In genomic region chr5:121711174-121711927, GRCm38 (mm10) we compare ENCODE assay signal across 8 mouse cellular contexts. TPM values are rescaled to one million over a fixed set of nuclear protein-coding genes. Genes with fewer than 3 reads are reported as not detected.
DNase-seq lines count a peak whose midpoint lies in the region; ATAC-seq and TF ChIP-seq lines count a peak whose summit lies in the region.

Gene Atxn2 (plus strand): TSS chr5:121711337.

- peaks cover 36% of the 10 kb centered on the region for H3K4me1 ChIP-seq in heart, embryonic 13.5 days
- H3K4me1 ChIP-seq in liver, embryonic 11.5 days (replicated peaks; ENCODE audit: control insufficient read depth, insufficient read depth, low read length): peaks cover 6% of the 10 kb centered on the region; the same call in 1 of the 2 replicates

- TF ChIP-seq POLR2A in myocyte (IDR thresholded peaks at IDR 0.05; ENCODE audit: insufficient read length, low read depth): peak; percentile 96

- peak within 1 kb of the TSS; percentile 94 for H3ac ChIP-seq in myocyte (ENCODE audit: control insufficient read depth, insufficient read length)

- H3K4me3 ChIP-seq in heart, embryonic 13.5 days: peak within 1 kb of the TSS; percentile 98
- peak within 1 kb of the TSS; percentile 100 for H3K4me3 ChIP-seq in liver, embryonic 11.5 days (ENCODE audit: low read depth, low read length)
- H3K4me3 ChIP-seq in myocyte: peak within 1 kb of the TSS; percentile 86

- peak; percentile 82 for ATAC-seq in erythroid progenitor cell, adult 5-6 weeks (replicated peaks; ENCODE audit: low FRiP score, poor library complexity, severe bottlenecking)
- peak; percentile 72 for ATAC-seq in heart, embryonic 13.5 days (ENCODE audit: extremely low read depth, insufficient number of reproducible peaks, low FRiP score, low TSS enrichment)
- ATAC-seq in liver, embryonic 11.5 days (replicated peaks; ENCODE audit: low FRiP score): peak; percentile 77

- WGBS in heart, embryonic 13.5 days: 1% methylated on average over 69 of the region's 103 CpGs
- under 1% methylated on average over 74 of the region's 103 CpGs for WGBS in liver, embryonic 11.5 days

- peak within 1 kb of the TSS; percentile 83 for H3K4me2 ChIP-seq in heart, embryonic 13.5 days
- H3K4me2 ChIP-seq in liver, embryonic 11.5 days: peak within 1 kb of the TSS; percentile 89
- peak within 1 kb of the TSS; percentile 89 for H3K4me2 ChIP-seq in myocyte (ENCODE audit: low read depth)

- 0 out of 2 replicates have a peak, but pooled peaks cover 3% of the 10 kb centered on the region for H3K36me3 ChIP-seq in heart, embryonic 13.5 days
- H3K36me3 ChIP-seq in liver, embryonic 11.5 days (ENCODE audit: control insufficient read depth, insufficient read depth, low read length): no peaks in the 10 kb centered on the region
- no peaks in the 10 kb centered on the region for H3K36me3 ChIP-seq in myocyte (ENCODE audit: control insufficient read depth, insufficient read depth)

- H3K27me3 ChIP-seq in heart, embryonic 13.5 days (replicated peaks): no peaks in the 10 kb centered on the region
- H3K27me3 ChIP-seq in liver, embryonic 11.5 days (replicated peaks; ENCODE audit: control insufficient read depth, insufficient read depth, low read length): no peaks in the 10 kb centered on the region
- H3K27me3 ChIP-seq in myocyte (ENCODE audit: control insufficient read depth, insufficient read depth, insufficient read length): no peaks in the 10 kb centered on the region

- H3K9me3 ChIP-seq in heart, embryonic 13.5 days: no peaks in the 10 kb centered on the region
- H3K9me3 ChIP-seq in liver, embryonic 11.5 days (ENCODE audit: control insufficient read depth, low read length): no peaks in the 10 kb centered on the region

- peak; percentile 88 for DNase-seq in CD4-positive, CD25-positive, alpha-beta regulatory T cell, adult 2 months (ENCODE audit: low read depth, low spot score)
- peak; percentile 61 for DNase-seq in brain, embryonic 18.5 days (ENCODE audit: low read depth, low spot score)
- DNase-seq in kidney, postnatal 10 days: peak; percentile 92
- peak; percentile 85 for DNase-seq in liver, embryonic 11.5 days (ENCODE audit: low spot score)
- DNase-seq in spleen, postnatal 4 days (ENCODE audit: low spot score in 2 of 2): peak; percentile 79 to 92

- peaks cover 34% of the 10 kb centered on the region for H3K79me2 ChIP-seq in myocyte (ENCODE audit: control insufficient read depth, insufficient read depth)

- H3K9ac ChIP-seq in heart, embryonic 13.5 days: peak within 1 kb of the TSS; percentile 99
- peak within 1 kb of the TSS; percentile 97 for H3K9ac ChIP-seq in liver, embryonic 11.5 days (ENCODE audit: low read depth, low read length)

- H3K27ac ChIP-seq in heart, embryonic 13.5 days (replicated peaks): peak within 1 kb of the TSS; percentile 97
- H3K27ac ChIP-seq in liver, embryonic 11.5 days (ENCODE audit: low read depth, low read length): peak within 1 kb of the TSS; percentile 96

TF ChIP-seq in myocyte, 11 proteins besides CTCF, POLR2A, EP300 and RAD21:
- TF ChIP-seq MYOG (IDR thresholded peaks at IDR 0.05; ENCODE audit: control insufficient read depth in 1 of 3, insufficient read depth in 1 of 3, insufficient read length in 2 of 3, low read depth in 2 of 3): peak in 1 of 3 experiments; percentile 3
- TF ChIP-seq USF1 (IDR thresholded peaks at IDR 0.05; ENCODE audit: low read depth): peak; percentile 76
- no peak for TF ChIP-seq SRF (IDR thresholded peaks at IDR 0.05; ENCODE audit: control insufficient read depth, insufficient read length, low read depth)
- no peak for TF ChIP-seq MAX (IDR thresholded peaks at IDR 0.05; ENCODE audit: low read depth)
- TF ChIP-seq MYOD1 (IDR thresholded peaks at IDR 0.05; ENCODE audit: control insufficient read depth in 1 of 3, insufficient read length in 2 of 3, low read depth in 2 of 3): peak in 1 of 3 experiments; percentile 41
- TF ChIP-seq E2F4 (IDR thresholded peaks at IDR 0.05; ENCODE audit: insufficient read depth): no peak
- no peak for TF ChIP-seq CEBPB (IDR thresholded peaks at IDR 0.05; ENCODE audit: insufficient read depth, poor library complexity, severe bottlenecking)
- TF ChIP-seq REST (IDR thresholded peaks at IDR 0.05; ENCODE audit: insufficient read depth, insufficient read length): no peak
- TF ChIP-seq POLR2AphosphoS2 (IDR thresholded peaks at IDR 0.05; ENCODE audit: insufficient read length, low read depth): peak; percentile 93
- TF ChIP-seq TCF12 (IDR thresholded peaks at IDR 0.05; ENCODE audit: insufficient read depth, poor library complexity, severe bottlenecking): no peak
- no peak for TF ChIP-seq TCF3 (IDR thresholded peaks at IDR 0.05; ENCODE audit: insufficient read length, low read depth)

RNA-seq across cellular contexts. Expression of gene Atxn2, which starts in this region (rescaled TPM):
- total RNA-seq in erythroid progenitor cell, adult 5-6 weeks (2015; ENCODE audit: low replicate concordance): 171 and 190 TPM in 2 replicates
- total RNA-seq in erythroid progenitor cell, adult 5-6 weeks (2017; ENCODE audit: low replicate concordance): 170 and 182 TPM in 2 replicates
- 35.4 and 39.6 TPM in 2 replicates for polyA plus RNA-seq in heart, embryonic 13.5 days (2015; fragmentation: Nextera tagmentation; extraction: Ambion mirVana)
- 49.8 and 63.9 TPM in 2 replicates for polyA plus RNA-seq in liver, embryonic 11.5 days (2014; fragmentation: Nextera tagmentation; extraction: Ambion mirVana)
- polyA plus RNA-seq in myocyte (2012; fragmentation: generic; extraction: Trizol): 95.3 TPM

Comparison
In these comparisons a context has a peak if more than half of its experiments do, and no peak if none do; other contexts are left out.
1. Peak in every context shown above with its lines: DNase-seq, ATAC-seq, H3K4me3 ChIP-seq and H3K27ac ChIP-seq.